Mouse (Mus musculus): ENCODE results near the gene Actr10. TPM values are rescaled to one million over a fixed set of nuclear protein-coding genes. Genes with fewer than 3 reads are reported as not detected.

Gene Actr10
- total and polyA plus RNA-seq, 3 experiments: 5.3 to 126 (median 113) TPM

DNA sequence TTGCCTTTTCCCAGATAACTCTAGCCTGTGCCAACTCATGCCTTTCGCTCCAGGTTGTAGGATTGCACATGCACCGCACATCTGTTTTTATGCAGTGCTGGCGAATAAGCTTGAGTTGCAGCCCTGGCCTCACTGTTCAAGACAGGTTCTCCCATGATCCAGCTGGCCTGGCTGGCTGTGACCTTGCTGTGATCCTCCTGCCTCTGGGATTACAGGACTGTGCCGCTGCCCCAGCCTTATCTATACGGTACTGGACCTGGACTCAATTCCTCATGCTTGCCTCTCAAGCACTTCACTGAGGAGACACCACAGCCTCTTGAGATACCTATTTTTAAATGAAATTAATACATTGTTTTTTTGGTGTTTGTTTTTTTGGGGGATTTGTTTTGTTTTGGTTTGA is 6.5 kb downstream of the Actr10 start:
- no peaks in the 10 kb centered on the region for H3K9me3 ChIP-seq (replicated peaks)
- no peaks in the 10 kb centered on the region for H3K27me3 ChIP-seq (ENCODE audit: insufficient read depth, low read length)
- no peak for ATAC-seq (ENCODE audit: extremely low read depth, insufficient number of reproducible peaks, low FRiP score, poor library complexity, severe bottlenecking)
- peaks cover 6% of the 10 kb centered on the region for H3K4me1 ChIP-seq (ENCODE audit: insufficient read depth, low read depth, low read length)
- DNase-seq (ENCODE audit: low spot score): no peak
- H3K4me3 ChIP-seq (ENCODE audit: low read depth, low read length): no peak overlapping the region
- TF ChIP-seq TAL1 (conservative IDR thresholded peaks at IDR 0.05; ENCODE audit: low read depth, low read length) (no peak), GATA1 (IDR thresholded peaks at IDR 0.05; ENCODE audit: borderline replicate concordance, low read length) (no peak), GATA2 (IDR thresholded peaks at IDR 0.05; ENCODE audit: borderline replicate concordance, low read depth, low read length) (no peak), POLR2AphosphoS5 (IDR thresholded peaks at IDR 0.05; ENCODE audit: insufficient replicate concordance, low read depth, low read length) (no peak), CTCF (IDR thresholded peaks at IDR 0.05; ENCODE audit: low read depth, low read length) (no peak)
- H3K36me3 ChIP-seq (replicated peaks): peaks cover 74% of the 10 kb centered on the region

DNA sequence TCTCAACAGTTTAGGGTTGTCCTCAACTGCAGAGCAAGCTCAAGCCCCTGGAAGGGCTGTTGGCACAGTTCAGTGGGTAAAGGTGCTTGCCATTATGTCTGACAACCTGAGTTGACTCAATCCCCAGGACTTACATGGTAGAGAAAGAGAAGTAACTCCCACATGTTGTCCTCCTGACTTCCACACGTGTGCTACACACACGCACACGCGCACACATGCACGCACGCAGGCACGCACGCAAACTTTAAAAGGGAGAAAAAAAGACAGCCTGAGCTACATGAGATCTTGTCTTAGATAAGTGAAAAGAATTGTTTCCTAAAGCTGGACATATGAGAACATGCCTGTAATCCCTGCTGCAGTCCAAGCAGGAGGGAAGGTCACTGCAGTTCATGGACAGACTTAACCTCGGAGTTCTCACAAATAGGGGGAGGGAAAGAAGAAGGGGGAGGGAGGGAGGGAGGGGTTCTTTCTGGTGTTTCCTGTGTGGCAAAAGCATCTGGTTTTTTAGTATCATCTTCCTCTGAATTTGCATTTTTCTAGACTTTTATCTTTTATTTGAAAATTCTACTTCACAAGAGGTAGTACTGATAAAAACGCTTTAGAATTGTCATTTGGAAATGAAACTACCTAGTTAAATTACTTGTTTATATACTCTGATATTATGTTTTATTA is 9.1 kb downstream of the Actr10 start:
- no peak for TF ChIP-seq TAL1 (conservative IDR thresholded peaks at IDR 0.05; ENCODE audit: low read depth, low read length)
- no peak for TF ChIP-seq GATA1 (IDR thresholded peaks at IDR 0.05; ENCODE audit: borderline replicate concordance, low read length)
- no peak for TF ChIP-seq CTCF (IDR thresholded peaks at IDR 0.05; ENCODE audit: low read depth, low read length)
- TF ChIP-seq GATA2 (IDR thresholded peaks at IDR 0.05; ENCODE audit: borderline replicate concordance, low read depth, low read length): no peak
- no peak for TF ChIP-seq POLR2AphosphoS5 (IDR thresholded peaks at IDR 0.05; ENCODE audit: insufficient replicate concordance, low read depth, low read length)

GRCm38 (mm10) chr12:70958640-70959039 is 21.0 kb downstream of the Actr10 start:
- Histone ChIP-seq H3K4me1 (ENCODE audit: insufficient read depth, low read depth, low read length) (no peaks in the 10 kb centered on the region), H3K9me3 (replicated peaks) (no peaks in the 10 kb centered on the region), H3K4me3 (ENCODE audit: low read depth, low read length) (no peak overlapping the region), H3K36me3 (replicated peaks) (peaks cover 77% of the 10 kb centered on the region), H3K27me3 (ENCODE audit: insufficient read depth, low read length) (no peaks in the 10 kb centered on the region)
- TF ChIP-seq CTCF (IDR thresholded peaks at IDR 0.05; ENCODE audit: low read depth, low read length): no peak
- no peak for TF ChIP-seq GATA2 (IDR thresholded peaks at IDR 0.05; ENCODE audit: borderline replicate concordance, low read depth, low read length)
- TF ChIP-seq POLR2AphosphoS5 (IDR thresholded peaks at IDR 0.05; ENCODE audit: insufficient replicate concordance, low read depth, low read length): no peak
- no peak for TF ChIP-seq GATA1 (IDR thresholded peaks at IDR 0.05; ENCODE audit: borderline replicate concordance, low read length)
- TF ChIP-seq TAL1 (conservative IDR thresholded peaks at IDR 0.05; ENCODE audit: low read depth, low read length): no peak
- DNase-seq (ENCODE audit: low spot score) (no peak), ATAC-seq (ENCODE audit: extremely low read depth, insufficient number of reproducible peaks, low FRiP score, poor library complexity, severe bottlenecking) (no peak)

More for the DNA sequence above, 9.1 kb downstream of the Actr10 start:
- Histone ChIP-seq H3K36me3 (replicated peaks) (peaks cover 77% of the 10 kb centered on the region), H3K27me3 (ENCODE audit: insufficient read depth, low read length) (no peaks in the 10 kb centered on the region), H3K4me1 (ENCODE audit: insufficient read depth, low read depth, low read length) (peaks cover 3% of the 10 kb centered on the region; the same call in 1 of the 2 replicates), H3K4me3 (ENCODE audit: low read depth, low read length) (no peak overlapping the region), H3K9me3 (replicated peaks) (no peaks in the 10 kb centered on the region)
- ATAC-seq (ENCODE audit: extremely low read depth, insufficient number of reproducible peaks, low FRiP score, poor library complexity, severe bottlenecking) (no peak), DNase-seq (ENCODE audit: low spot score) (no peak)

- Histone ChIP-seq H3K27me3 (ENCODE audit: insufficient read depth, low read length) (no peaks in the 10 kb centered on the region), H3K4me1 (ENCODE audit: insufficient read depth, low read depth, low read length) (peaks cover 22% of the 10 kb centered on the region), H3K9me3 (replicated peaks) (no peaks in the 10 kb centered on the region), H3K36me3 (replicated peaks) (peaks cover 14% of the 10 kb centered on the region), H3K4me3 (ENCODE audit: low read depth, low read length) (peak overlapping the region; percentile 77)
- DNase-seq (ENCODE audit: low spot score): no peak
- no peak for ATAC-seq (ENCODE audit: extremely low read depth, insufficient number of reproducible peaks, low FRiP score, poor library complexity, severe bottlenecking)
- TF ChIP-seq POLR2AphosphoS5 (IDR thresholded peaks at IDR 0.05; ENCODE audit: insufficient replicate concordance, low read depth, low read length) (no peak), TAL1 (conservative IDR thresholded peaks at IDR 0.05; ENCODE audit: low read depth, low read length) (no peak)
Observed at GRCm38 (mm10) chr12:70967581-70967980, 29.9 kb downstream of the Actr10 start.

- ATAC-seq (ENCODE audit: extremely low read depth, insufficient number of reproducible peaks, low FRiP score, poor library complexity, severe bottlenecking) (peak; percentile 70), DNase-seq (ENCODE audit: low spot score) (peak; percentile 84)
- peaks cover 22% of the 10 kb centered on the region for H3K4me1 ChIP-seq (ENCODE audit: insufficient read depth, low read depth, low read length)
- peaks cover 9% of the 10 kb centered on the region for H3K36me3 ChIP-seq (replicated peaks)
- peak overlapping the region; percentile 77 for H3K4me3 ChIP-seq (ENCODE audit: low read depth, low read length)
- TF ChIP-seq GATA1 (IDR thresholded peaks at IDR 0.05; ENCODE audit: borderline replicate concordance, low read length) (no peak), TAL1 (conservative IDR thresholded peaks at IDR 0.05; ENCODE audit: low read depth, low read length) (no peak), CTCF (IDR thresholded peaks at IDR 0.05; ENCODE audit: low read depth, low read length) (peak; percentile 66), GATA2 (IDR thresholded peaks at IDR 0.05; ENCODE audit: borderline replicate concordance, low read depth, low read length) (no peak), POLR2AphosphoS5 (IDR thresholded peaks at IDR 0.05; ENCODE audit: insufficient replicate concordance, low read depth, low read length) (no peak)
- no peaks in the 10 kb centered on the region for H3K27me3 ChIP-seq (ENCODE audit: insufficient read depth, low read length)
- no peaks in the 10 kb centered on the region for H3K9me3 ChIP-seq (replicated peaks)
Observed at GRCm38 (mm10) chr12:70968141-70968790, 30.6 kb downstream of the Actr10 start.

GRCm38 (mm10) chr12:70968791-70969307 is 31.2 kb downstream of the Actr10 start:
- H3K36me3 ChIP-seq (replicated peaks): peaks cover 4% of the 10 kb centered on the region
- DNase-seq (ENCODE audit: low spot score): no peak
- TF ChIP-seq GATA1 (IDR thresholded peaks at IDR 0.05; ENCODE audit: borderline replicate concordance, low read length) (no peak), POLR2AphosphoS5 (IDR thresholded peaks at IDR 0.05; ENCODE audit: insufficient replicate concordance, low read depth, low read length) (no peak), GATA2 (IDR thresholded peaks at IDR 0.05; ENCODE audit: borderline replicate concordance, low read depth, low read length) (no peak), TAL1 (conservative IDR thresholded peaks at IDR 0.05; ENCODE audit: low read depth, low read length) (no peak), CTCF (IDR thresholded peaks at IDR 0.05; ENCODE audit: low read depth, low read length) (no peak)
- H3K4me3 ChIP-seq (ENCODE audit: low read depth, low read length): peak overlapping the region; percentile 77
- H3K27me3 ChIP-seq (ENCODE audit: insufficient read depth, low read length): no peaks in the 10 kb centered on the region
- H3K4me1 ChIP-seq (ENCODE audit: insufficient read depth, low read depth, low read length): peaks cover 24% of the 10 kb centered on the region
- H3K9me3 ChIP-seq (replicated peaks): no peaks in the 10 kb centered on the region
- ATAC-seq (ENCODE audit: extremely low read depth, insufficient number of reproducible peaks, low FRiP score, poor library complexity, severe bottlenecking): peak; percentile 41
